Mouse (Mus musculus) C2C12 (cell line): ENCODE results near the gene Edn2.

Source experiments
- MAX ChIP-seq: IDR thresholded peaks from one replicate; pipeline ENCODE4 v1.6.1; 2011; ENCODE audit warnings: mild to moderate bottlenecking, control low read depth
- MYOG ChIP-seq: IDR thresholded peaks from one replicate; pipeline ENCODE4 v1.6.1; 2011; ENCODE audit not compliant: control insufficient read depth, insufficient read length; ENCODE audit errors: extremely low read depth

DNA sequence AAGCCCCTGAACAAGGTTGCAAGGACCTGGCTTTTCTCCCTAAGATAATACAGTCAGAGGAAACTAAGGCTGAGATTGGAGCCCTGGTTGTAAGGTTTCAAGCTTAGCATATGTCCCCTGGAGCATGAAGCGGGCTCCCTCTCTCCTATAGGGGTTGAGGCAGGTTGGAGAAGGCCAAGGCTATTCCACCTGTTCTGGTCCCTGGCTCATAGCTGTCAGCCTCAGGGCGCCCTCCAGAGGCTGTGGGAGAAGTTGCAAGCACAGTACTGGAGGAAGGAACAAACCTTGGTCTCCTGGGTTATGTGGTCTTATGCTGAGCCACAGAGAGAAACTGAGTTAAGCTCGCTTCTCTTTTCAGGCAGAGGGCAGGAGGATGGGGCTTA, 11.9 kb upstream of the Edn2 start:
- TF ChIP-seq MYOG, result no peak
- TF ChIP-seq MAX, result no peak
